Mouse (Mus musculus): Measurements from ENCODE around the gene Vrtn. TPM values are rescaled to one million over a fixed set of nuclear protein-coding genes. Genes with fewer than 3 reads are reported as not detected.

Vrtn gene
- total and polyA plus RNA-seq, 3 experiments = not detected

GRCm38 (mm10) chr12:84698319-84699081, 57.7 kb downstream of the Vrtn start, which contains the start of gene Syndig1l:
Gene Syndig1l (minus strand): TSS chr12:84698831.
- H3K9ac ChIP-seq (ENCODE audit: control insufficient read depth, low read depth, low read length, poor library complexity, severe bottlenecking) = no peak within 1 kb of the TSS

More at GRCm38 (mm10) chr12:84698319-84699081, 57.7 kb downstream of the Vrtn start, which contains the start of gene Syndig1l:
- no peak for TF ChIP-seq POLR2A (IDR thresholded peaks at IDR 0.05; ENCODE audit: control insufficient read depth in 1 of 2, insufficient read depth in 1 of 2, low read depth in 1 of 2, low read length in 2 of 2, poor library complexity in 1 of 2)
- no peaks in the 10 kb centered on the region for H3K36me3 ChIP-seq (ENCODE audit: control insufficient read depth in 1 of 2, insufficient read depth in 2 of 2, low read length in 2 of 2)
- DNase-seq (ENCODE audit: low read depth, low spot score) = no peak
- H3K27ac ChIP-seq (ENCODE audit: control insufficient read depth, low read depth, low read length) = no peak within 1 kb of the TSS
- H3K27me3 ChIP-seq (ENCODE audit: control insufficient read depth in 1 of 2, insufficient read depth in 2 of 2, low read length in 2 of 2) = peaks cover 16 to 24% of the 10 kb centered on the region in 2 experiments
- no peak within 1 kb of the TSS for H3K4me3 ChIP-seq (ENCODE audit: control insufficient read depth in 1 of 2, insufficient read depth in 1 of 2, low read depth in 2 of 2, low read length in 2 of 2)
- no peaks in the 10 kb centered on the region for H3K9me3 ChIP-seq (replicated peaks; ENCODE audit: insufficient read depth, low read length)
- H3K79me2 ChIP-seq (ENCODE audit: control insufficient read depth, insufficient read depth, low read length, poor library complexity) = no peaks in the 10 kb centered on the region
- no peaks in the 10 kb centered on the region for H3K4me1 ChIP-seq (ENCODE audit: control insufficient read depth in 1 of 2, insufficient read depth in 2 of 2, low read length in 2 of 2)

Other genes starting within 250 kb of the Vrtn start
- 5.7 and 8.7 TPM in 2 replicates for gene Entpd5, start 232.0 kb upstream of the Vrtn start, total RNA-seq (2012; rRNA removed)
- 10 to 100 TPM in 1 of 2 experiments, not detected in 1; 12.8 TPM for gene Entpd5, start 232.0 kb upstream of the Vrtn start, polyA plus RNA-seq (2012; ENCODE audit: insufficient read depth in 1 of 2, insufficient read length in 2 of 2, low read depth in 1 of 2, low replicate concordance in 2 of 2, missing spikeins in 1 of 2)
- 0.69 and 0.81 TPM in 2 replicates for gene Bbof1, start 231.9 kb upstream of the Vrtn start, total RNA-seq (2012; rRNA removed)
- 1 to 10 TPM in 1 of 2 experiments, not detected in 1; 1.3 TPM for gene Bbof1, start 231.9 kb upstream of the Vrtn start, polyA plus RNA-seq (2012; ENCODE audit: insufficient read depth in 1 of 2, insufficient read length in 2 of 2, low read depth in 1 of 2, low replicate concordance in 2 of 2, missing spikeins in 1 of 2)
- gene Rnf113a2, start 223.8 kb upstream of the Vrtn start, total RNA-seq (2012; rRNA removed) = 0.15 TPM in 1 of 2 replicates, not detected in the other
- gene Rnf113a2, start 223.8 kb upstream of the Vrtn start, polyA plus RNA-seq (2012; ENCODE audit: insufficient read depth in 1 of 2, insufficient read length in 2 of 2, low read depth in 1 of 2, low replicate concordance in 2 of 2, missing spikeins in 1 of 2) = under 1 TPM in 1 of 2 experiments, not detected in 1; 0.10 TPM
- 1.0 and 1.4 TPM in 2 replicates for gene Aldh6a1, start 190.0 kb upstream of the Vrtn start, total RNA-seq (2012; rRNA removed)
- 1 to 10 TPM in 1 of 2 experiments, not detected in 1; 2.9 TPM for gene Aldh6a1, start 190.0 kb upstream of the Vrtn start, polyA plus RNA-seq (2012; ENCODE audit: insufficient read depth in 1 of 2, insufficient read length in 2 of 2, low read depth in 1 of 2, low replicate concordance in 2 of 2, missing spikeins in 1 of 2)
- 4.9 and 6.7 TPM in 2 replicates for gene Lin52, start 189.6 kb upstream of the Vrtn start, total RNA-seq (2012; rRNA removed)
- gene Lin52, start 189.6 kb upstream of the Vrtn start, polyA plus RNA-seq (2012; ENCODE audit: insufficient read depth in 1 of 2, insufficient read length in 2 of 2, low read depth in 1 of 2, low replicate concordance in 2 of 2, missing spikeins in 1 of 2) = 1 to 10 TPM in 1 of 2 experiments, not detected in 1; 7.7 TPM
- gene Vsx2, start 71.3 kb upstream of the Vrtn start, total RNA-seq (2012; rRNA removed) = not detected in 2 replicates
- not detected for gene Vsx2, start 71.3 kb upstream of the Vrtn start, polyA plus RNA-seq (2012; ENCODE audit: insufficient read depth in 1 of 2, insufficient read length in 2 of 2, low read depth in 1 of 2, low replicate concordance in 2 of 2, missing spikeins in 1 of 2)
- 3.5 TPM in 2 replicates for gene Abcd4, start 23.6 kb upstream of the Vrtn start, total RNA-seq (2012; rRNA removed)
- 1 to 10 TPM in 1 of 2 experiments, not detected in 1; 7.1 TPM for gene Abcd4, start 23.6 kb upstream of the Vrtn start, polyA plus RNA-seq (2012; ENCODE audit: insufficient read depth in 1 of 2, insufficient read length in 2 of 2, low read depth in 1 of 2, low replicate concordance in 2 of 2, missing spikeins in 1 of 2)
- gene Syndig1l, start 57.8 kb downstream of the Vrtn start, total RNA-seq (2012; rRNA removed) = not detected in 2 replicates
- gene Syndig1l, start 57.8 kb downstream of the Vrtn start, polyA plus RNA-seq (2012; ENCODE audit: insufficient read depth in 1 of 2, insufficient read length in 2 of 2, low read depth in 1 of 2, low replicate concordance in 2 of 2, missing spikeins in 1 of 2) = not detected
- gene Npc2, start 132.1 kb downstream of the Vrtn start, total RNA-seq (2012; rRNA removed) = 45.2 and 48.9 TPM in 2 replicates
- 10 to 100 TPM in 1 of 2 experiments, not detected in 1; 63.1 TPM for gene Npc2, start 132.1 kb downstream of the Vrtn start, polyA plus RNA-seq (2012; ENCODE audit: insufficient read depth in 1 of 2, insufficient read length in 2 of 2, low read depth in 1 of 2, low replicate concordance in 2 of 2, missing spikeins in 1 of 2)
- gene Isca2, start 132.2 kb downstream of the Vrtn start, total RNA-seq (2012; rRNA removed) = 60.4 and 70.6 TPM in 2 replicates
- gene Isca2, start 132.2 kb downstream of the Vrtn start, polyA plus RNA-seq (2012; ENCODE audit: insufficient read depth in 1 of 2, insufficient read length in 2 of 2, low read depth in 1 of 2, low replicate concordance in 2 of 2, missing spikeins in 1 of 2) = 10 to 100 TPM in 1 of 2 experiments, not detected in 1; 71.1 TPM
- gene Ltbp2, start 235.5 kb downstream of the Vrtn start, total RNA-seq (2012; rRNA removed) = 0.08 TPM in 1 of 2 replicates, not detected in the other
- under 1 TPM in 1 of 2 experiments, not detected in 1; 0.01 TPM for gene Ltbp2, start 235.5 kb downstream of the Vrtn start, polyA plus RNA-seq (2012; ENCODE audit: insufficient read depth in 1 of 2, insufficient read length in 2 of 2, low read depth in 1 of 2, low replicate concordance in 2 of 2, missing spikeins in 1 of 2)

Measured in MEL (cell line).